Mouse (Mus musculus) kidney, embryonic 15.5 days (tissue): ENCODE data around the gene Ctf1. TPM values are rescaled to one million over a fixed set of nuclear protein-coding genes. Genes with fewer than 3 reads are reported as not detected.

Experiments used
- ATAC-seq: fragments of 200-750 bp; cut with Nextera tagmentation; replicated peaks from 2 replicates; pipeline ENCODE4 v1.8.0; 2017; ENCODE audit warnings: moderate TSS enrichment; ENCODE audit not compliant: low FRiP score
- H3K27ac ChIP-seq: fragments of 300-500 bp; sonication (generic); 2 replicates; pipeline ENCODE4 v1.5.1; 2015; ENCODE audit warnings: mild to moderate bottlenecking, inconsistent platforms
- H3K27me3 ChIP-seq: fragments of 300-500 bp; sonication (generic); 2 replicates; pipeline ENCODE4 v1.6.1; 2015; ENCODE audit warnings: inconsistent platforms
- H3K36me3 ChIP-seq: fragments of 300-500 bp; sonication (generic); 2 replicates; pipeline ENCODE4 v1.6.1; 2015; ENCODE audit warnings: inconsistent platforms
- H3K4me1 ChIP-seq: fragments of 300-500 bp; sonication (generic); 2 replicates; pipeline ENCODE4 v1.6.1; 2015; ENCODE audit warnings: inconsistent platforms
- H3K4me2 ChIP-seq: fragments of 300-500 bp; sonication (generic); 2 replicates; pipeline ENCODE4 v1.6.1; 2015; ENCODE audit warnings: moderate library complexity, mild to moderate bottlenecking, inconsistent platforms
- H3K4me3 ChIP-seq: fragments of 300-500 bp; sonication (generic); replicated peaks from 2 replicates; pipeline ENCODE4 v1.5.1; 2015; ENCODE audit warnings: mild to moderate bottlenecking, inconsistent platforms
- H3K9ac ChIP-seq: fragments of 300-500 bp; sonication (generic); 2 replicates; pipeline ENCODE4 v1.6.1; 2015; ENCODE audit warnings: mild to moderate bottlenecking, inconsistent platforms
- H3K9me3 ChIP-seq: fragments of 300-500 bp; sonication (generic); replicated peaks from 2 replicates; pipeline ENCODE4 v1.6.1; 2016; ENCODE audit warnings: inconsistent platforms
- WGBS: fragments of 180-500 bp; shearing (Covaris S2); methylation state at CpG from one replicate; pipeline ENCODE4 v1.1.7; 2015; ENCODE audit warnings: mixed read lengths; 5-methylcytosine and 5-hydroxymethylcytosine counted together
- microRNA counts: library from miRNA; unstranded; fragments of <30 nt; microRNA quantifications from one replicate; lab custom pipeline; 2016
- microRNA-seq: library from miRNA; unstranded; fragments of <30 nt; microRNA quantifications from one replicate; pipeline ENCODE4, GENCODE M21; 2016
- polyA plus RNA-seq: library from polyadenylated mRNA; unstranded; fragments of >200 nt; fragmentation: Nextera tagmentation; extraction: Ambion mirVana; gene quantifications from 2 replicates; pipeline ENCODE4 v1.2.1, GENCODE M21; 2015

Gene Ctf1
- polyA plus RNA-seq, 1 experiment from 2014 or later = 15.3 TPM

DNA sequence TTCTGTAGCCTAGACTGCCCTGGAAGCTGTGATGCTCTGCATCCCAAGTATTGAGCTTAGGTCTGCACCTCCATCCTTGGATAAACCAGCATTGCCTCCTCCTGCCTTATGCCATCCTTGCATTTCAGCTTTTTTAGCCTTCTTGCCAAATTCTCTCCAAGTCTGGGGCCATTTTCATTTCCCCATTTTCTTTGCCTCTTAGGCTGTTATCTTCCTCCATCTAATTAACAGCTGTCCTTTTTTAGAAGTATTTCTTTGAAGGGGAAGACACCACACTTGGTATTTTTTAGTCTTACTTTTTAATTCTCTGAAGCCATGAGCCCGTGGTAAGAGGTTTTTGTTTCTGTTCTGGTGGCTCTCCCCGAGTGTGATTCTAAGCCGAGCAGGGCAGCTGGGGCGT lies 51.1 kb downstream of the Ctf1 start:
- peaks cover 20% of the 10 kb centered on the region for H3K4me1 ChIP-seq
- no peak overlapping the region for H3K9ac ChIP-seq
- WGBS = 90% methylated on average over 4 of the region's 4 CpGs
- ATAC-seq = no peak
- no peaks in the 10 kb centered on the region for H3K9me3 ChIP-seq
- peaks cover 89% of the 10 kb centered on the region for H3K36me3 ChIP-seq
- no peaks in the 10 kb centered on the region for H3K27me3 ChIP-seq
- no peak overlapping the region for H3K4me3 ChIP-seq
- H3K27ac ChIP-seq = no peak overlapping the region
- H3K4me2 ChIP-seq = no peak overlapping the region

DNA sequence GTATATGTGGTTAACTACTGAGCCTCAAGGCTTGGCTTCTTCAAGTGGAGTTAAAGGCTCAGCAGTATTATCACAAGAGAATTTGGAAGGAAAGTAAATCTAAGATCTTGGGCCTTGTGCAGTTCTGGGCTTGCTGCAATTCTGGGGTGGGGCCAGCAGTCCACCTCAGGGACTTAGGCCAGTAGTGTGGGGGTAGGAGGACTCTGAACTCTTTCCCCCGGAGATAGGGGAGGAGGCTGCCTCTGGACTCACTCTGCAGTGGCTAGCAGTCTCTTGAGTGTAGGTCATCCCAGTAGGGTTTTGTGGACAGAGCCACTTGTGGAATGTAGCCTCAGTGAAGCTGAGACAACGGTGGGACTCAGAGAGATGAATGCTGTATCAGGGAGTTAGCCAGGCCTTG lies 53.2 kb downstream of the Ctf1 start:
- ATAC-seq = no peak
- peaks cover 75% of the 10 kb centered on the region for H3K36me3 ChIP-seq
- no peak overlapping the region for H3K27ac ChIP-seq
- no peak overlapping the region for H3K4me3 ChIP-seq
- no peaks in the 10 kb centered on the region for H3K9me3 ChIP-seq
- H3K9ac ChIP-seq = no peak overlapping the region
- no peak overlapping the region for H3K4me2 ChIP-seq
- H3K27me3 ChIP-seq = no peaks in the 10 kb centered on the region
- H3K4me1 ChIP-seq = peaks cover 23% of the 10 kb centered on the region
- 86% methylated on average over 2 of the region's 2 CpGs for WGBS

DNA sequence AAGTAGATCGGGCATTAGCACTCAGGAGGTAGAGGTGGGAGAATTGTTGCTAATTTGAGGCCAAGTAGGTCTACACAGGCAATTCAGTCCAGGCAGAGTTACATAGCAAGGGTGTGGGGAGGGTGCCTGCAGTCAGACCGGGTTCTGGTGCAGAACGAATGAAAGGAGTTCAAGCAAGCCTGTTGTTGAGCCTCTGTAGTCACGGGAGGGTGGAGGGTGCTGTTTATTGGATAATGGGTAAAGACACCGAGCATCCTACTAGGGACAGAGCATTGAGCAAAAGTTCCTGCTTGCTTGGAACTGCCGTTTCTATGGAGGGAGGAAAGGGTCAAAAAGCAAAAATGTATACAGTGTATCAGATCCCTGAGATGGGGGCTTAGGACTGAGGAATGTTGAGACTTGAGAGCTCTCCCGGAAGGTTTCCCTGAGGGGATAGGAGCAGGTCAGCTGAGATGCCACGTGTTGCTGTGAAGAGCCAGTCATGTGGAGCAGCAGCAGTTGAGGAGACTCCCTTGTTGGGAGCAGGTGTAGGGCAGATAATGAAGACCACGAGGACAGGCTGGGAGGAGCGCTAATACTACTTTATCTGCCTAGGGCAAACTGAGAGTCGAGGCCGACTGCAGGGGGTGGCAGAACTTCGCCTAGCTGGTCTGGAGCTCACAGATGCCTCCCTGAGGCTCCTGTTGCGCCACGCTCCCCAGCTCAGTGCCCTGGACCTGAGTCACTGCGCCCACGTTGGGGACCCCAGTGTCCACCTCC lies 54.5 kb downstream of the Ctf1 start:
- ATAC-seq = no peak
- Histone ChIP-seq H3K27ac (no peak overlapping the region), H3K27me3 (no peaks in the 10 kb centered on the region), H3K4me2 (no peak overlapping the region), H3K4me1 (peaks cover 29% of the 10 kb centered on the region), H3K36me3 (peaks cover 63% of the 10 kb centered on the region), H3K9ac (no peak overlapping the region), H3K9me3 (no peaks in the 10 kb centered on the region), H3K4me3 (no peak overlapping the region; the same call in 1 of the 2 replicates)
- WGBS = 79% methylated on average over 17 of the region's 17 CpGs

MicroRNA genes within 50 kb of the gene (microRNA counts, 519-probe panel; counts per million panel counts)
- microRNA mmu-miR-762 (lab: Ali Mortazavi, UCI) = 2,461 counts per million, percentile 41 among the panel's probes with 10 or more counts

Small RNA genes lying within 50 kb of the gene (microRNA-seq; reads per million reads assigned to microRNA genes)
- gene Mir762 = not detected

Other genes with a start within 250 kb of the Ctf1 start
- 10.2 and 11.9 TPM in 2 replicates for gene Fbrs, start 233.5 kb upstream of the Ctf1 start, polyA plus RNA-seq
- 54.6 and 57.9 TPM in 2 replicates for gene Srcap, start 200.8 kb upstream of the Ctf1 start, polyA plus RNA-seq
- gene Gm42715, start 193.2 kb upstream of the Ctf1 start, polyA plus RNA-seq = 18.7 and 19.4 TPM in 2 replicates
- 8.7 and 10.4 TPM in 2 replicates for gene Tmem265, start 151.3 kb upstream of the Ctf1 start, polyA plus RNA-seq
- gene Phkg2, start 139.4 kb upstream of the Ctf1 start, polyA plus RNA-seq = 34.6 and 42.5 TPM in 2 replicates
- gene Ccdc189, start 124.1 kb upstream of the Ctf1 start, polyA plus RNA-seq = 14.1 and 16.4 TPM in 2 replicates
- 47.2 and 48.3 TPM in 2 replicates for gene Rnf40, start 124.0 kb upstream of the Ctf1 start, polyA plus RNA-seq
- 17.2 and 18.9 TPM in 2 replicates for gene Zfp629, start 96.9 kb upstream of the Ctf1 start, polyA plus RNA-seq
- 64.2 and 66.8 TPM in 2 replicates for gene Bcl7c, start 3.8 kb upstream of the Ctf1 start, polyA plus RNA-seq
- gene Ctf2, start 19.4 kb downstream of the Ctf1 start, polyA plus RNA-seq = 0.31 and 0.33 TPM in 2 replicates
- gene Fbxl19, start 31.8 kb downstream of the Ctf1 start, polyA plus RNA-seq = 5.6 and 6.8 TPM in 2 replicates
- gene Orai3, start 57.1 kb downstream of the Ctf1 start, polyA plus RNA-seq = 25.1 and 26.7 TPM in 2 replicates
- gene Setd1a, start 63.9 kb downstream of the Ctf1 start, polyA plus RNA-seq = 23.2 and 25.9 TPM in 2 replicates
- gene Gm49388, start 72.9 kb downstream of the Ctf1 start, polyA plus RNA-seq = not detected in 2 replicates
- 23.0 and 27.6 TPM in 2 replicates for gene Hsd3b7, start 87.9 kb downstream of the Ctf1 start, polyA plus RNA-seq
- 46.4 and 53.2 TPM in 2 replicates for gene Stx4a, start 111.6 kb downstream of the Ctf1 start, polyA plus RNA-seq
- gene Stx1b, start 111.8 kb downstream of the Ctf1 start, polyA plus RNA-seq = 3.8 and 5.2 TPM in 2 replicates
- 11.8 and 13.7 TPM in 2 replicates for gene Zfp646, start 163.5 kb downstream of the Ctf1 start, polyA plus RNA-seq
- gene Zfp668, start 164.1 kb downstream of the Ctf1 start, polyA plus RNA-seq = 22.7 TPM in 2 replicates
- gene Prss53, start 178.2 kb downstream of the Ctf1 start, polyA plus RNA-seq = 2.2 and 2.7 TPM in 2 replicates
- gene Gm21974, start 182.7 kb downstream of the Ctf1 start, polyA plus RNA-seq = not detected in 2 replicates
- 152 and 162 TPM in 2 replicates for gene Vkorc1, start 182.9 kb downstream of the Ctf1 start, polyA plus RNA-seq
- 120 and 140 TPM in 2 replicates for gene Bckdk, start 191.3 kb downstream of the Ctf1 start, polyA plus RNA-seq
- gene Kat8, start 199.8 kb downstream of the Ctf1 start, polyA plus RNA-seq = 41.8 and 43.5 TPM in 2 replicates
- gene Prss8, start 217.4 kb downstream of the Ctf1 start, polyA plus RNA-seq = 56.9 and 59.5 TPM in 2 replicates
- 11.5 and 12.4 TPM in 2 replicates for gene Prss36, start 234.0 kb downstream of the Ctf1 start, polyA plus RNA-seq